10 mouse cellular contexts compared by ENCODE assay signal in the genomic region with DNA sequence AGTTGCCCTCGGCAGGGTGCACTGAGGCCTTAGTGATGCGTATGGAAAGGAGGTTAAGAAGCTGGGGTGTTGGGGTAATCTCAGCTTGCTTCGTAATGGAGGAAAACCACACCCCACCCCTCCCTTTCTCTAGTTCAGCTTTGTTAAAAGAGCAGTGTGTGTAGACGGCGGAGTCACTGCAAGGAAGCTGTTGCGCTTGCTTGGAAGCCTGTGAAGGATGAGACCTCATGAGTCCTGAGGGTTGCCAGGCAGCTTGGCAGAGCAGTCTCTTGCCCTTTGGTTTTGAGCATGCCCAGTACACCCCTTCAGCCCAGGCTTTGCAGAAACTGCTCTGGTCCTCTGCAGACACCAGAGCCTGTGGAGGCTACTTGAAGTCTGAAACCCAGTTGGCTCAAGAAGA. TPM values are rescaled to one million over a fixed set of nuclear protein-coding genes. Genes with fewer than 3 reads are reported as not detected.
DNase-seq lines count a peak whose midpoint lies in the region; ATAC-seq and TF ChIP-seq lines count a peak whose summit lies in the region.
"Had no signal": no experiment of that assay in that cellular context is flagged by ENCODE, and none has a peak within 500 bp of the region (broad histone marks: within the 10 kb centered on the region; RNA-seq: fewer than 3 reads in every experiment).

No protein-coding gene starts in this region.

- no peak overlapping the region for H3K4me3 ChIP-seq in kidney, embryonic 15.5 days (replicated peaks)
- H3K4me3 ChIP-seq in CH12.LX (replicated peaks in 1 of 3; ENCODE audit: low read depth in 2 of 3, low read length in 2 of 3, poor library complexity in 1 of 3) = no peak overlapping the region
- H3K4me3 ChIP-seq in midbrain, embryonic 14.5 days (replicated peaks; ENCODE audit: low read depth, low read length) = no peak overlapping the region
- H3K4me3 ChIP-seq in intestine, embryonic 15.5 days (replicated peaks) = no peak overlapping the region
- H3K4me3 ChIP-seq: embryonic facial prominence, embryonic 15.5 days; stomach, embryonic 15.5 days had no signal

- H3K36me3 ChIP-seq in kidney, embryonic 15.5 days = peaks cover 70% of the 10 kb centered on the region
- peaks cover 45 to 67% of the 10 kb centered on the region in 2 experiments for H3K36me3 ChIP-seq in CH12.LX (replicated peaks in 1 of 2; ENCODE audit: control insufficient read depth in 1 of 2, insufficient read depth in 1 of 2, low read length in 1 of 2)
- H3K36me3 ChIP-seq in midbrain, embryonic 14.5 days (ENCODE audit: control insufficient read depth, insufficient read depth, low read length) = peaks cover 65% of the 10 kb centered on the region
- peaks cover 24% of the 10 kb centered on the region for H3K36me3 ChIP-seq in intestine, embryonic 15.5 days

- TF ChIP-seq POLR2A in CH12.LX (IDR thresholded peaks at IDR 0.05; ENCODE audit: low read depth, low read length) = no peak

- no peaks in the 10 kb centered on the region for H3K9me3 ChIP-seq in kidney, embryonic 15.5 days (replicated peaks)
- no peaks in the 10 kb centered on the region for H3K9me3 ChIP-seq in CH12.LX (replicated peaks; ENCODE audit: low read length)
- H3K9me3 ChIP-seq in midbrain, embryonic 14.5 days (ENCODE audit: control insufficient read depth, low read length) = no peaks in the 10 kb centered on the region
- no peaks in the 10 kb centered on the region for H3K9me3 ChIP-seq in intestine, embryonic 15.5 days
- H3K9me3 ChIP-seq: embryonic facial prominence, embryonic 15.5 days; stomach, embryonic 15.5 days had no signal

- DNase-seq in kidney, adult 18-20 months = peak; percentile 19
- no peak for DNase-seq in CH12.LX (ENCODE audit: extremely low read depth)
- DNase-seq in adrenal gland, postnatal 14 days = peak; percentile 62
- DNase-seq in midbrain, embryonic 14.5 days = peak; percentile 22
- DNase-seq in heart, adult 8-10 months (ENCODE audit: low spot score) = no peak

- TF ChIP-seq EP300 in CH12.LX (IDR thresholded peaks at IDR 0.05; ENCODE audit: low read length) = no peak

- no peak overlapping the region for H3K27ac ChIP-seq in kidney, embryonic 15.5 days
- H3K27ac ChIP-seq in CH12.LX (ENCODE audit: insufficient read depth, low read depth) = no peak overlapping the region
- no peak overlapping the region; the same call in 1 of the 2 replicates for H3K27ac ChIP-seq in midbrain, embryonic 14.5 days (replicated peaks; ENCODE audit: low read depth, low read length)
- H3K27ac ChIP-seq in intestine, embryonic 15.5 days = no peak overlapping the region
- H3K27ac ChIP-seq: embryonic facial prominence, embryonic 15.5 days; liver, embryonic 14.5 days; stomach, embryonic 15.5 days had no signal

- no peak for TF ChIP-seq CTCF in CH12.LX (conservative IDR thresholded peaks at IDR 0.05 in 1 of 2, IDR thresholded peaks at IDR 0.05 in 1 of 2; ENCODE audit: low read depth in 2 of 2, low read length in 2 of 2)

- no peak for TF ChIP-seq RAD21 in CH12.LX (IDR thresholded peaks at IDR 0.05; ENCODE audit: low read depth, low read length)

- in situ Hi-C loops in CH12.LX (cut with MboI; ENCODE audit: low pct_ligation_motif_present, low pct_unique_long_range_greater_than_20kb, low sequenced_read_pairs) = no loop called here

- H3K9ac ChIP-seq in kidney, embryonic 15.5 days = no peak overlapping the region
- no peak overlapping the region for H3K9ac ChIP-seq in CH12.LX (ENCODE audit: insufficient read depth, low read depth)
- H3K9ac ChIP-seq in midbrain, embryonic 14.5 days (replicated peaks; ENCODE audit: low read length) = no peak overlapping the region
- no peak overlapping the region for H3K9ac ChIP-seq in intestine, embryonic 15.5 days
- H3K9ac ChIP-seq: embryonic facial prominence, embryonic 15.5 days; liver, embryonic 14.5 days; stomach, embryonic 15.5 days had no signal

- dilution Hi-C loops in CH12.LX (cut with MboI; ENCODE audit: extremely low pct_ligation_motif_present, extremely low pct_unique_long_range_greater_than_20kb, low sequenced_read_pairs) = no loop called here

- 85% methylated on average over 6 of the region's 6 CpGs for WGBS in kidney, embryonic 15.5 days
- 73% methylated on average over 6 of the region's 6 CpGs for WGBS in midbrain, embryonic 14.5 days
- 79% methylated on average over 6 of the region's 6 CpGs for WGBS in intestine, embryonic 15.5 days

- no peaks in the 10 kb centered on the region for H3K27me3 ChIP-seq in kidney, embryonic 15.5 days
- H3K27me3 ChIP-seq in CH12.LX (replicated peaks) = no peaks in the 10 kb centered on the region
- H3K27me3 ChIP-seq in midbrain, embryonic 14.5 days (ENCODE audit: control insufficient read depth, insufficient read depth, low read length) = no peaks in the 10 kb centered on the region
- H3K27me3 ChIP-seq in intestine, embryonic 15.5 days (replicated peaks) = no peaks in the 10 kb centered on the region
- H3K27me3 ChIP-seq: embryonic facial prominence, embryonic 15.5 days; stomach, embryonic 15.5 days had no signal

- H3K4me1 ChIP-seq in kidney, embryonic 15.5 days = peaks cover 30% of the 10 kb centered on the region
- H3K4me1 ChIP-seq in CH12.LX (ENCODE audit: control insufficient read depth in 1 of 2, insufficient read depth in 2 of 2) = peaks cover 44 to 97% of the 10 kb centered on the region in 2 experiments
- peaks cover 30% of the 10 kb centered on the region for H3K4me1 ChIP-seq in midbrain, embryonic 14.5 days (ENCODE audit: control insufficient read depth, insufficient read depth, low read length)
- peaks cover 21% of the 10 kb centered on the region for H3K4me1 ChIP-seq in intestine, embryonic 15.5 days (replicated peaks)

- peaks cover 9% of the 10 kb centered on the region for H3K79me2 ChIP-seq in CH12.LX (replicated peaks; ENCODE audit: control insufficient read depth, extremely low read depth, insufficient read depth, poor library complexity, severe bottlenecking)

- no peak overlapping the region for H3K4me2 ChIP-seq in kidney, embryonic 15.5 days
- H3K4me2 ChIP-seq in CH12.LX (ENCODE audit: insufficient read depth, low read depth, poor library complexity, severe bottlenecking) = no peak overlapping the region
- H3K4me2 ChIP-seq in midbrain, embryonic 14.5 days (ENCODE audit: low read length) = no peak overlapping the region
- H3K4me2 ChIP-seq in intestine, embryonic 15.5 days (replicated peaks) = no peak overlapping the region
- H3K4me2 ChIP-seq: embryonic facial prominence, embryonic 15.5 days; stomach, embryonic 15.5 days had no signal

- no peak for ATAC-seq in kidney, embryonic 15.5 days (replicated peaks; ENCODE audit: low FRiP score)
- no peak for ATAC-seq in midbrain, embryonic 14.5 days (ENCODE audit: low FRiP score, low TSS enrichment)
- ATAC-seq in intestine, embryonic 15.5 days = no peak

TF ChIP-seq in CH12.LX, 34 proteins besides CTCF, POLR2A, EP300 and RAD21:
- no peak for TF ChIP-seq SIN3A (IDR thresholded peaks at IDR 0.05; ENCODE audit: low read length)
- no peak for TF ChIP-seq USF1 (IDR thresholded peaks at IDR 0.05; ENCODE audit: low read depth, low read length)
- TF ChIP-seq NRF1 (IDR thresholded peaks at IDR 0.05; ENCODE audit: low read depth, low read length) = peak; percentile 34; the same call in 1 of the 2 replicates

RNA-seq across cellular contexts. Expression of gene Litaf, which starts 7.1 kb away (rescaled TPM):
- polyA plus RNA-seq in kidney, embryonic 15.5 days (2015; fragmentation: Nextera tagmentation; extraction: Ambion mirVana) = 122 and 123 TPM in 2 replicates
- 91.2 and 97.5 TPM in 2 replicates for total RNA-seq in CH12.LX (2012; rRNA removed)
- 151 and 154 TPM in 2 replicates for total RNA-seq in CH12.LX (2014; rRNA removed)
- 161 and 178 TPM in 2 replicates for polyA plus RNA-seq in CH12.LX (2012; ENCODE audit: insufficient read length, low read depth)
- 38.6 and 47.5 TPM in 2 replicates for total RNA-seq in adrenal gland, postnatal 14 days (2021)
- 20.7 and 32.0 TPM in 2 replicates for polyA plus RNA-seq in midbrain, embryonic 14.5 days (2014; fragmentation: Nextera tagmentation; extraction: Ambion mirVana)
- total RNA-seq in heart, adult 8-10 months (2022) = 10 to 100 TPM; 12.9 to 20.3 (median 14.4) TPM
- polyA plus RNA-seq in intestine, embryonic 15.5 days (2015; fragmentation: Nextera tagmentation; extraction: Ambion mirVana) = 99.1 and 103 TPM in 2 replicates

RNA-seq across cellular contexts. Expression of gene Snn, which starts 12.3 kb away (rescaled TPM):
- polyA plus RNA-seq in kidney, embryonic 15.5 days (2015; fragmentation: Nextera tagmentation; extraction: Ambion mirVana) = 37.7 and 40.6 TPM in 2 replicates
- 34.0 and 38.8 TPM in 2 replicates for total RNA-seq in CH12.LX (2012; rRNA removed)
- total RNA-seq in CH12.LX (2014; rRNA removed) = 53.1 and 54.7 TPM in 2 replicates
- polyA plus RNA-seq in CH12.LX (2012; ENCODE audit: insufficient read length, low read depth) = 93.8 and 104 TPM in 2 replicates
- total RNA-seq in adrenal gland, postnatal 14 days (2021) = 16.3 and 24.0 TPM in 2 replicates
- 129 and 169 TPM in 2 replicates for polyA plus RNA-seq in midbrain, embryonic 14.5 days (2014; fragmentation: Nextera tagmentation; extraction: Ambion mirVana)
- total RNA-seq in heart, adult 8-10 months (2022) = 10 to 100 TPM; 24.1 to 31.1 (median 28.1) TPM
- 22.6 and 23.2 TPM in 2 replicates for polyA plus RNA-seq in intestine, embryonic 15.5 days (2015; fragmentation: Nextera tagmentation; extraction: Ambion mirVana)

Comparison
In these comparisons a context has a peak if more than half of its experiments do, and no peak if none do; other contexts are left out.
1. DNase-seq: peak in kidney, adult 18-20 months (single experiment), adrenal gland, postnatal 14 days (single experiment) and midbrain, embryonic 14.5 days (single experiment); none in CH12.LX (single experiment) and heart, adult 8-10 months (single experiment).